In the genomic region with DNA sequence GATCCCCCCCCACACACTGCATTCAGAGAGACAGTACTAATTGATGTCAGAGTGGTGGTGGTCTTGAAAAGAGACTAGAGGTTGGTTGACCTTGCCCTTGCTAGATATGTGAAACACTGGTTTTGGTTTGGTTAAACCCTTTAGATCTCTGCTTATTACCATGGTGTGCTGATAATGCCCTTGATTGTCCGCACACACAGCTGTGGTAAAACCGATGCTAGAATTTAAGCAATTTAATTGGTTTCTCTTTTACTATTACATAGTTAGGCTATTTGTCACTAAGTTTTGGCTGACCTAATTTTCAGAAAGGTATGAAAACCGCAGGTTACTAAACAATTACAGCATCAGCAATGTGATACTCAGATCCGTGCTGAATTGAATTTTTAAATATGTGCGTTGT, we compare ENCODE assay signal across 8 mouse cellular contexts. TPM values are rescaled to one million over a fixed set of nuclear protein-coding genes. Genes with fewer than 3 reads are reported as not detected.
A peak's percentile ranks its signal among the peaks of the same experiment; 100 is the strongest.
DNase-seq lines count a peak whose midpoint lies in the region; ATAC-seq lines count a peak whose summit lies in the region.

No protein-coding gene starts in this region.

- no peak for DNase-seq in heart, adult 11 months
- DNase-seq in CD4-positive, CD25-positive, alpha-beta regulatory T cell, adult 2 months (ENCODE audit: low read depth, low spot score): peak; percentile 46
- peak; percentile 10 for DNase-seq in forelimb bud, embryonic 11.5 days (ENCODE audit: low read depth, low spot score)
- no peak for DNase-seq in yolk sac, embryonic 10.5 days (ENCODE audit: low spot score)
- no peak for DNase-seq in layer of hippocampus, postnatal 25 days (ENCODE audit: extremely low spot score in 1 of 2, low spot score in 1 of 2)
- no peak for DNase-seq in layer of hippocampus, adult 9-10 months (ENCODE audit: low spot score)

- H3K79me2 ChIP-seq in macrophage (ENCODE audit: inconsistent target): peaks cover 73% of the 10 kb centered on the region

- peak overlapping the region; percentile 74 for H3K4me2 ChIP-seq in heart, embryonic 12.5 days

- ATAC-seq in heart, embryonic 12.5 days (ENCODE audit: insufficient number of reproducible peaks, low FRiP score): no peak

- H3K9me3 ChIP-seq in heart, embryonic 12.5 days (replicated peaks): no peaks in the 10 kb centered on the region

- no peak overlapping the region for H3K27ac ChIP-seq in heart, embryonic 12.5 days (ENCODE audit: poor library complexity, severe bottlenecking)
- no peak overlapping the region for H3K27ac ChIP-seq in macrophage

- no peaks in the 10 kb centered on the region for H3K27me3 ChIP-seq in heart, embryonic 12.5 days (replicated peaks)

- H3K9ac ChIP-seq in heart, embryonic 12.5 days: peak overlapping the region; percentile 96

- WGBS in heart, embryonic 12.5 days: 48% methylated on average over 5 of the region's 5 CpGs
- WGBS in macrophage (ENCODE audit: missing documents): 40% methylated on average over 5 of the region's 5 CpGs

- peaks cover 13% of the 10 kb centered on the region for H3K4me1 ChIP-seq in heart, embryonic 12.5 days (replicated peaks)

- H3K4me3 ChIP-seq in heart, embryonic 12.5 days: peak overlapping the region; percentile 93
- H3K4me3 ChIP-seq in macrophage (ENCODE audit: inconsistent target): peak overlapping the region; percentile 55

- no peaks in the 10 kb centered on the region for H3K36me3 ChIP-seq in heart, embryonic 12.5 days
- no peaks in the 10 kb centered on the region for H3K36me3 ChIP-seq in macrophage (ENCODE audit: inconsistent target)

RNA-seq across cellular contexts. Expression of gene Ric1, which starts 1.6 kb away (rescaled TPM):
- 7.5 and 8.4 TPM in 2 replicates for polyA plus RNA-seq in heart, embryonic 12.5 days (2016; fragmentation: Nextera tagmentation; extraction: Ambion mirVana)
- 100 to 1,000 TPM; 142 to 734 (median 245) TPM for total RNA-seq in macrophage (2018; cell fraction: chromatin; rRNA removed)
- total RNA-seq in macrophage (2018; cell fraction: cytosol; rRNA removed): 10 to 100 TPM; 30.8 to 76.6 (median 44.6) TPM
- 100 to 1,000 TPM in 25 of 26 experiments, 10 to 100 TPM in 1; 86.3 to 557 (median 248) TPM for total RNA-seq in macrophage (2018; cell fraction: nucleus; rRNA removed)
- polyA plus RNA-seq in macrophage (2018): 11.9 to 21.2 TPM (median 19.1 TPM) in 3 replicates
- total RNA-seq in layer of hippocampus, postnatal 25 days (2021): 10 to 100 TPM; 40.9 to 47.7 TPM

Comparison
In these comparisons a context has a peak if more than half of its experiments do, and no peak if none do; other contexts are left out.
1. DNase-seq: peak in CD4-positive, CD25-positive, alpha-beta regulatory T cell, adult 2 months (single experiment) and forelimb bud, embryonic 11.5 days (single experiment); none in heart, adult 11 months (single experiment), yolk sac, embryonic 10.5 days (single experiment), layer of hippocampus, postnatal 25 days (0 of 2) and layer of hippocampus, adult 9-10 months (single experiment).